Mouse (Mus musculus): ENCODE measurements around the gene Dgkb.

Gene Dgkb

DNA sequence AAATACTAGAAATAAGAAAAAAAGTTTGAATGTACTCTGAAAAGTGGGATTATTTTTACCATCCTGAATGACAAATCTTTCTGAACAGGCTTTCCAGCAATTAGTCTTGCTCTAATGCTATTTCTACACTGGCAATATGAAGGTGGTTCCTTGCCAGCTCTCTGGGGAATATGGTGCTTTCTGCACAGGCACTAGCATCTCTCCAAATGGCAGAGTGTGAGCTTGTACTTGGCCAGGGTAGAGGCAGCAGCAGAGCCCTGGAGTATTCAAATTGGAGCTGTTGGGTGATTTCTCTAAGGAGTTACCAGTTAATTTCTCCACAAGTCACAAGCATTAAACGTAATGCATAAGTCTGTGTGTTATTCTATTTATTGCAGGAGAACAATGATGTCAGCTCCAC, 569.5 kb downstream of the Dgkb start:
- no peak for DNase-seq

DNA sequence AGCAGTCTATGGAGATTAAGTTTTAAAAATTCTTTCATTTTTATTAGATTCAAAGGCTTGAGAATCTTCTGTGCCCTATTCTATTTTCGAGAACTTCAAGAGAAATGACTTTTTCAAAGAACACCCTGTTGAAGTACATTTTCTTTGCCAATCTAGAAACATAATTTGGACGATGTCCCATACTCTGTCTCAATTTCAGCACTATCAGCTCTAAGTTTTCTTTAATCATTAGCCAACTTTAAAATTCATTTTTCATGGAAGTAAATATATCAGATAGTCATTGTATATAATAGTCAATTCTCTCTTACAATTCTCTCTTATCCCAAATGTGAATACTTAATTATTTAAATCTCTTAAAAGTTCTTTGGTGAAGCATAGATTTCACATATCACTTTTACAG, 570.1 kb downstream of the Dgkb start:
- DNase-seq: no peak

DNA sequence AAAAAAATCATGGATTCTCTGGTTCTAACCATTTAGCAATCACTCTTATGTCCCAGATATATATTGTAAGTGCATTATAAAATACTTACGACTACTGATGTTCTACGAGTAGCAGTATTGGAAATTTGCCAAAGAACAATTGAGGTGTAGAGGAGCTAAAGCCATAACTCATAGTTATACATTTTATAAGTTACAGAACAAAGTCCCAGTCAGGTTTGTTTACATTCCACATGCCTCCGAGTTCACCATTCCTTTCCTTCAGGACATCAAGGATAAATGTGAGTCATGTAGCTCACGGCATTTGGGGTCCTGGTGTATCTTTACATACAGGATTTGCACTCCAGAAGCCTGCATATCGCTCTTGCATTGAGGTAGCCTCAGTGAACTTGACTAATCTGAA, 570.7 kb downstream of the Dgkb start:
- no peak for DNase-seq

GRCm38 (mm10) chr12:38397754-38398312, 580.3 kb downstream of the Dgkb start:
- DNase-seq: no peak

- no peak for DNase-seq
Measured at GRCm38 (mm10) chr12:38400089-38400488, 582.6 kb downstream of the Dgkb start.

DNA sequence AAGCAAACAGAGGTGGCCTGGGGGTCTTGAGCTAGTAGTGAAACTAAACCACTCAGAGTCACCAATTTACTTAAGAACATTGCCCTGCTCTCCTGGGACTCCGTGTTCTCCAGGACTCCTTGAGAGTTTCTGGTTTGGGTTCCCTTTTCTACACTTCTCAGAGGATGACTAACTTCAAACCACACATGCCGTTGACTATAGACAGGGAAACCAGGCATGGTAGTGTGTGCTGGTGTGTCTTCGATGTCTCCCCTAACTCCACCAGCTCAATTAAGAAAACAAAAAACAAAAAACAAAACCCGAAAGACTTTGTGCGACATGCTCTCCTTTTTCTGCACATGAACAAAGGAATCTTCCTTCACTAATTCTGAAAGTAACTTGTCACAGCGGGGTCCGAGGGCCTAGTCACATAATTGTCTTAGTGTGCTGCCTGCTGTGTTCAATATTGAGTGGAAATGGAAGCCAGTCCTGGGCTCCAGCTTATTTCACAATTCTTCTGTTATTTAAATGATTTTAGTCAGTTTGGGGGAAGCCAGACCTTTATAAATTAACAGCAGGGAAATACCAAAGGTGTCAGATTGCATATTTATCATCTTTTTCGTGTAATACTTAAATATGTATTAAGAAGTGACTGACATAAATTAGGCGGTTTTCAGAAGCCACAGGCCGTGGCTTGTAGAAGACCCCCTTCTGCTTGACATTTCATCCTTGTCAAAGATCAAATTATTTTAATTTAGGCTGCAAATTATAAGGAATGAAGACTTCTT, 618.0 kb downstream of the Dgkb start:
- no peak for DNase-seq

GRCm38 (mm10) chr12:38436131-38436436, 618.6 kb downstream of the Dgkb start:
- no peak for DNase-seq

- DNase-seq: no peak
Measured at GRCm38 (mm10) chr12:38450323-38451087, 633.0 kb downstream of the Dgkb start.

DNA sequence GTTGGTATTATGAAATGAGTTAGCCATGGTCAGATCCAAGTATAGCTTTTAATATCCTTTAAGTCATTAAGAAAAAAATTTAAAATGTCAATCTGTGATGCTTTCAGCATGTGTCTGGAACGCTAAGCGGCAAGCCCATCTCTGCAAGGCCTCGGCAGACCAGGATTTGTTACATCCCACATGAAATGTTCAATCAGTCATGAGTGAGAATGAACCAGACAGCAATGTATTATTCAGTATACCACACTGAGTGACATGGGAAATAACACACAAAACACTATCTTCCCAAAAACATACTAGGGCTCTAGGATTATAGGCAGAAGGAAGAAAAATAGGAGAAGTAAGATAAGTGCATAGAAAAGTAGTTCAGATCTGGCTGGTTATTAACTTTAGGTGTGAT, 634.2 kb downstream of the Dgkb start:
- DNase-seq: no peak

DNA sequence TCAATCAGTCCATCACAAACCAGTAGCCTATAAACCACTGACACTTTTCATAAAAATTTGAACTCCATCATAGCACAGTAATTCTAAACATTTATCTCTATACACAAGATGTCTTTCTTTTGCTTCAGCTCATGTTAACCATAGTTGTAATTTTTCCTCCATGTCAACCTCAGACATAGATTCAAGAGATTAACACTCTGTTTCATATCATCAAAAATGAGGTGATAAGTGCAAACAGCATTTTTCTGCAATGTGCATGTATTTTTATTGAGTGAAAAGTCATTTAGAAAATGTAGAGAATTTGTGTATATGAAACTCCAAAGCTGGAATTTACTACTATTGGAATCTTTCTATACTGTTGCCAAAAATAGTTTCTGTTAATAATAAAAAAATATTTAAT, 650.7 kb downstream of the Dgkb start:
- DNase-seq: no peak

- no peak for DNase-seq
Measured at GRCm38 (mm10) chr12:38468605-38469004, 651.1 kb downstream of the Dgkb start.

- DNase-seq: no peak
Measured at GRCm38 (mm10) chr12:38497229-38497628, 679.7 kb downstream of the Dgkb start.

- no peak for DNase-seq
Measured at GRCm38 (mm10) chr12:38500931-38501330, 683.4 kb downstream of the Dgkb start.

GRCm38 (mm10) chr12:38508195-38508594, 690.7 kb downstream of the Dgkb start:
- no peak for DNase-seq

- no peak for DNase-seq
Measured at GRCm38 (mm10) chr12:38545431-38545830, 727.9 kb downstream of the Dgkb start.

DNA sequence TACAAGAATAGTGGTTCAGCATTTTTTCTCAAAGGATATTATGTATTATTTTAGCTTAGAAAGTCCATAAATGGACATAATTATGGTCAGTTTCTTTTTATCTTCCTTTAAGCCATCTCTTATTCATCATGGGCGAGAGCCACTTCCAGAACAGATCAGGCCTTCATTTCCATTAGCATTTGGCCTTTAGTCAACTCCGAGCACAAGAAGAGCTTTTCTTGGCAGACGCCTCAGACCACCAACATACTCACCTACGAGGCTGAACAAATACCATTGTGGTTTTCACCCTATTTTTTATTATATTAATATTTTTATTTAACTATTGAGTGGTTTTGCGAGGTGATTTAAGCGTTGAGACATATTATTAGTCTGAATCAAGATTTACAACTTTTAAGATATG, 759.6 kb downstream of the Dgkb start:
- DNase-seq: no peak

GRCm38 (mm10) chr12:38579191-38579817, 761.8 kb downstream of the Dgkb start:
- DNase-seq: no peak

GRCm38 (mm10) chr12:38586368-38586865, 768.9 kb downstream of the Dgkb start:
- DNase-seq: no peak

DNA sequence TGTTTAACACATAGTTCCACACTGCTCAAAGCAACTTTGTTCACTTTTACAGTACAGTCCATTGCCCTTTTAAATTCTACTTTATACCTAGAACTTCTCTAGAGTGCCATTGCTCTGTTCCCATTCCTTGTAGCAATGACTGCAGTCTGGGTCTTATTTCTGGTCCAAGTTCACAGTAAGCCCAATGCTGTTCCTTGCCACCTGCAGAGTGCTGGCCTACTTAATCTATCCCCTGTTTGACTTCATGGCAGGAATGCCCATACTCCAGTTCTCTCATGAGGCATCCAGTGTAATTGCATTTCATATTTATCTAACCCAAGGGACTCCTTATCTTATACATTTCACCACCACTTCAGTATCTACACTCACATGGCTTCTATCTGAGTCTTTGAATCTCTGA, 772.4 kb downstream of the Dgkb start:
- DNase-seq: no peak

- DNase-seq: no peak
Measured at GRCm38 (mm10) chr12:38593653-38594052, 776.1 kb downstream of the Dgkb start.

DNA sequence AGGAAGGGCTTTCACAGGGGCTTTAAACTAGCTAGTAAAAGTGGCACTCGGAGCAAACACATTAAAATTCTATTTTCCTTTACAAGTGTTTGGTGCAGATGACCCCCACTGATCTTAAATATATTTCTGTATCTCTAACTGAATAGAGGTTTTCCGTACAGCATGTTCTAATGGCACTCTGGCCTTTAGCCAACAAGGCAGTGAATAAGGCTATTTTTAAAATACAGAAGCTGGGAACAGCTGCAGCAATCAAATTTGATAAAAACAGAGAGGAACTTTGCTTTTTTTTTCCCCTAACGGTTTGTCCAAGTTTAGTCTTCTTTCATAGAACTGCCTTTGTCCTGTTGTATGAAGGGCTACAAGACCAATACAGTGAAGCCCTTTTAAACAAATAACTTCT, 776.5 kb downstream of the Dgkb start:
- DNase-seq: peak; percentile 49

- DNase-seq: no peak
Measured at GRCm38 (mm10) chr12:38596416-38597062, 779.0 kb downstream of the Dgkb start.

DNA sequence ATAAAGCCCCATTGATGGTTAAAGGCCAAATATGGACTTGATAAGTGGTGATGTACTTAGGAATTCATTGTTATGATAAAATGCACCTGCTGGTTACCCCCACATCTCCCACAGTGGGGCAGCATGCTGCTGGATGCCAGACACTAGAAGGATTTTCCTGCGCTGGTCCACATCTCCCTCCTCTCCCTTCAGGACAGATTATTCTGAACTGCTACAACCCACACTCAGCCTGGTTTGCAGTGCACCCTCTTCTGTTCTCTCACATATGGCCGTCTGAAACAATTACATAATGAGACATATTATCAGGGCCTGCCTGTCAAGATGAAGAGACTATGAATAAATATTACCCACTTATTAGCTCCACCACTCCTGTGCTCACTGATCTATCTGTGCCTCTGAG, 780.6 kb downstream of the Dgkb start:
- DNase-seq: no peak

All from kidney, postnatal 14 days (tissue).